Mouse (Mus musculus) myocyte (in vitro differentiated cells): ENCODE results near the gene Gm20388.

ENCODE experiments used
- CEBPB ChIP-seq: IDR thresholded peaks from 2 replicates; pipeline ENCODE4 v1.6.1; 2011; ENCODE audit warnings: mild to moderate bottlenecking, moderate library complexity; ENCODE audit not compliant: poor library complexity, insufficient read depth, severe bottlenecking
- E2F4 ChIP-seq: IDR thresholded peaks from one replicate; pipeline ENCODE4 v1.6.1; 2011; ENCODE audit warnings: mild to moderate bottlenecking, control low read depth, moderate library complexity; ENCODE audit not compliant: insufficient read depth
- MYOD1 ChIP-seq, 3 experiments: IDR thresholded peaks; one replicate each; pipeline ENCODE4 v1.6.1; 2011; ENCODE audit warnings: control low read depth in 2 of 3, low read depth in 2 of 3, mild to moderate bottlenecking in 2 of 3, moderate library complexity in 1 of 3; ENCODE audit not compliant: insufficient read length in 2 of 3, control insufficient read depth in 1 of 3
- POLR2A ChIP-seq: IDR thresholded peaks from one replicate; pipeline ENCODE4 v1.6.1; 2011; ENCODE audit warnings: low read depth, mild to moderate bottlenecking, control low read depth, moderate library complexity; ENCODE audit not compliant: insufficient read length
- POLR2AphosphoS2 ChIP-seq: IDR thresholded peaks from one replicate; pipeline ENCODE4 v1.6.1; 2011; ENCODE audit warnings: low read depth, control low read depth; ENCODE audit not compliant: insufficient read length
- REST ChIP-seq: IDR thresholded peaks from one replicate; pipeline ENCODE4 v1.6.1; 2011; ENCODE audit warnings: mild to moderate bottlenecking, control low read depth, moderate library complexity; ENCODE audit not compliant: insufficient read depth, insufficient read length
- TCF12 ChIP-seq: IDR thresholded peaks from one replicate; pipeline ENCODE4 v1.6.1; 2011; ENCODE audit warnings: mild to moderate bottlenecking, control low read depth; ENCODE audit not compliant: poor library complexity, insufficient read depth, severe bottlenecking
- USF1 ChIP-seq: IDR thresholded peaks from one replicate; pipeline ENCODE4 v1.6.1; 2011; ENCODE audit warnings: low read depth, mild to moderate bottlenecking, control low read depth, moderate library complexity

DNA sequence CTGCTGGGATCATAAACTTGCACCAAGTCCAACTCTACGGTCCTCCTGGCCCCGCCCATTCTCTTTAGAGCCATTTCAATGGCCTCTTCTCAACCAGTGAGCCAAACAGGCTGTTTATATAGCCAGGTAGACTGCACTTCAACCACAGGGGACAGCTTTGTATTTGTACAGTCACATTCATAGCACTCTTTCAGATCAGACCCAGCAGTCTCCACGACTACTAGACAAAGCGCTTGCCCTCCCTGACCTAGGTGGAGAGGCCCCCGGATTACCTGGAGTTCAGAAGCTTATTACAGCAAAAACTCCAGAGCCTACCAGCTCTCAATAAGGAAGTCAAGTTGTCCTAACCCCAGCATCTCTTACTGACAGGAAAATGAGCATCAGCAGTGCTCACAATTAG lies 4083.0 kb downstream of the Gm20388 start:
- no peak for TF ChIP-seq REST
- no peak for TF ChIP-seq MYOD1 (IDR thresholded peaks at IDR 0.05; ENCODE audit: control insufficient read depth in 1 of 3, insufficient read length in 2 of 3, low read depth in 2 of 3)
- no peak for TF ChIP-seq POLR2A
- TF ChIP-seq CEBPB, result no peak
- no peak for TF ChIP-seq E2F4
- TF ChIP-seq TCF12, result no peak
- TF ChIP-seq POLR2AphosphoS2, result no peak
- no peak for TF ChIP-seq USF1
